Mouse (Mus musculus): ENCODE data around the gene Col18a1.
A peak's percentile ranks its signal among the peaks of the same experiment; 100 is the strongest.

Col18a1 gene

DNA sequence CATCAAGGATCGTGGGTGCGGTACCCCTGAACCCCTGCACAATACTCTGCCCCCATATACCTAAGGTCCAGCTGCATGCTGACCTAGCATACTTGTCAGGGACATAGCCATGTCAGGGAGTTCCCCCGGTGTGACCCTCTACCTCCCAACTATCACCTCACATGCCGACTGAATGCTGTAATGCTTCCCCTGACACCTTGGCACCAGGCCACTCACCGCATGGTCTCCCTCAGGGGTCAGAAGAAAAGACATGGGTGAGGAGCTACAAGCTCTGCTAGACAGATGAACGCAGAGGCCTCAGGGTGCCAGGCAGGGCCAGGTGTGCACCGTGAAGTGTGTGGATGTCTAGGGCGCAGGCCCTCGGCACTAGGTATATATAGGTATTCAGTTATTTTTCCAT, 56.3 kb downstream of the Col18a1 start:
- DNase-seq (ENCODE audit: low read depth), result no peak

DNA sequence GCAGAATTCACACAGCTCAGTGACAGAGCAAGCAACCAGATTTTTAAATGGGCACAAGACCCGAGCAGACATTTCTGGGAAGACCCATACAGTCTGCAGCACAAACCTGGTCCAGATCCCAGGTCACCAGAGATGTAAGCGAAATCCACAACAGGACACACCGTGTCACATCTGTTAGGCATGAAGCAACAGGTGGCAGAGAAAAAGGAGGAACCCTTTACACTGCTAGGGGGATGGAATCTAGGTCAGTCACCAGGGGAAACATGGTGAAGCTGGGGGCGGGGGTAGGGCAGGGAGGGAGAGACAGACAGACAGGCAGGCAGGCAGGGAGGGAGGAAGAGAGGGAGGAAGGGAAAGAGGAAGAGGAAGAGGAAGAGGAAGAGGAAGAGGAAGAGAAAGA, 58.2 kb downstream of the Col18a1 start:
- no peak for DNase-seq (ENCODE audit: low read depth)

DNA sequence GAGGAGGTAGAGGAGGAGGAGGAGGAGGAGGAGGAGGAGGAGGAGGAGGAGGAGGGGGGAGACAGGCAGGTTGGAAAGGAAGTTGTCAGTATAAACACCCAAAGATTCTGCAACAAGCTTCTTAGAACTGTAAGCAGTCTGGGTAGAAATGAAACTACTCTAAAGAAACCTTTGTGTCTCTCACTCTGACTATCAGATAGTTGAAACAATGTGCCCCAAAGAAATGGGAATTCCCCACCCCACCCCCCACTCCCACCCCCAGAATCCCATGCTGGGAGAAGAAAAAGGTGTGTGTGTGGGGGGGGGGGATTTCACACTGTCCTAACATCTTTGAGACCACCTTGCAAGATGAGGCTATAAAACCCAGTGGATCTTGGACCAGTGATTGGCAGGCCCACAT, 62.0 kb downstream of the Col18a1 start:
- no peak for DNase-seq (ENCODE audit: low read depth)

DNA sequence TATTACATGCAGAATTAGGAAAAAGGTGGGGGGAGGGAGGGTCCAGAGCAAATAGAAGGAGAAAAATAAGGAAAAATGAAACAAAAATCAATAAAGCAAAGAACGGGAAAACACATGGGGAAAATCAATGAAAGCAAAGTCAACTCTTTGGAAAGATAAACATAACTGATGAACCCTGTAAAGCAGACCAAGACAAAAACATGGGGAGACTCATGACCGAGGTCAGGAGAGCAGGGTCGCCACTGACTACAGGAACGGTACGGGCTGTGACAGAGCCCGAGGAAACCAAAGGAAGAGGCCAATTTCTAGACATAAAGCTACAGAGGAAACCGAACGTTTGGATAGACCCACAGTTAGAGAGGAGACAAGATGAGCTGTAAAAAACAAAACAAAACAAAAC, 62.7 kb downstream of the Col18a1 start:
- no peak for DNase-seq (ENCODE audit: low read depth)

DNA sequence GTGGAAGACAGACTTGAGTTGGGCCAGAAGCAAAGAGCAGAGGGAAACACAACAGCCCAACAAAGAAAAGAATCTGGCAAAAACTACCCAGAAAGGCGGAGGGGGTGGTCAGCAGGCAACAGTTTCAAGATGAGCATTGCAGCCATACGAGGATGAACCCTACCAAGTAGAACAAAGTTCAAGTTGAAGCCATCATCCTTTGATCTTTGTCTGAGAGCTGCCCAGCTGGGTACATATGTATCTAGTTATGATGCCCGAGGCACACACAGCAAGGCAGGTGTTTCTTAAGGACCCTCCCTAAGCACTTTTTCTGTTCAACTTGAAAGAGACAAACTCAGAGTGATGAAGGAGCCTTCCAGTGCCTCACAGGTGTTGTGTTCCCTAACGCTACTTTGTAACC, 66.6 kb downstream of the Col18a1 start:
- DNase-seq (ENCODE audit: low read depth), result no peak

DNA sequence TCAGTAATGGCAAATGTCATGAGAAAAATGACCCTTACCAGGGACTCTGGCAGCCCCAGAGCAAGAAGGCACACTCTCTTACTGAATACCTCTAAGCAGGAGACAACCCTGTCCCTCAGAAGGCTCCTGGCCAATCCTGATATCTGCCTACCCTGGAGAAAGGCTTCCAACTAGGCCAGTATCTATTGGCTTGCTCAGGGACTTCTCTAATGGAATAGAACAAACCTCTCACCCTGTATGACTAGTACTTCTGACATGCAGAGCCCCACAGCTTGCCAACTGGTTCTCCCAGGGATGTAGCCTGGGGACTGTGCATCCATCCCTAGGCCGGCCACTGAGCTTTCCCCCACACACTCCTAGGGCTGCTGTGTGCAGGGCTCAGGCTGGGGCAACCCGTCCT, 67.7 kb downstream of the Col18a1 start:
- DNase-seq (ENCODE audit: low read depth), result no peak

DNA sequence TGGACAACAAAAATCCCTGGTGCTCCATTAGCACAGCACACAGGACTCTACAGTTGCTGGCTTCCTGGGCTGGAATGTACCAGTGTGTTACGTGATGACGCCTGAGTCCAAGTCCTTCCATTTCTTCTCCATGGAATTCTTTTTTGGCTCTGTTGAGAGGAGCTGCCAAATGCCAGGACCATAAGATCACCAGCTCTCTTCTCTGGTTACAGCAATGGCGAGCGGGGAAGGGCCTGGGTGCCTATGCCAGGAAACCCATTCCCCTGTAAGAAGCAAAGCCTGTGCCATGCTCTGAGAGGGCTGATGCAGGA, 68.5 kb downstream of the Col18a1 start:
- no peak for DNase-seq (ENCODE audit: low read depth)

DNA sequence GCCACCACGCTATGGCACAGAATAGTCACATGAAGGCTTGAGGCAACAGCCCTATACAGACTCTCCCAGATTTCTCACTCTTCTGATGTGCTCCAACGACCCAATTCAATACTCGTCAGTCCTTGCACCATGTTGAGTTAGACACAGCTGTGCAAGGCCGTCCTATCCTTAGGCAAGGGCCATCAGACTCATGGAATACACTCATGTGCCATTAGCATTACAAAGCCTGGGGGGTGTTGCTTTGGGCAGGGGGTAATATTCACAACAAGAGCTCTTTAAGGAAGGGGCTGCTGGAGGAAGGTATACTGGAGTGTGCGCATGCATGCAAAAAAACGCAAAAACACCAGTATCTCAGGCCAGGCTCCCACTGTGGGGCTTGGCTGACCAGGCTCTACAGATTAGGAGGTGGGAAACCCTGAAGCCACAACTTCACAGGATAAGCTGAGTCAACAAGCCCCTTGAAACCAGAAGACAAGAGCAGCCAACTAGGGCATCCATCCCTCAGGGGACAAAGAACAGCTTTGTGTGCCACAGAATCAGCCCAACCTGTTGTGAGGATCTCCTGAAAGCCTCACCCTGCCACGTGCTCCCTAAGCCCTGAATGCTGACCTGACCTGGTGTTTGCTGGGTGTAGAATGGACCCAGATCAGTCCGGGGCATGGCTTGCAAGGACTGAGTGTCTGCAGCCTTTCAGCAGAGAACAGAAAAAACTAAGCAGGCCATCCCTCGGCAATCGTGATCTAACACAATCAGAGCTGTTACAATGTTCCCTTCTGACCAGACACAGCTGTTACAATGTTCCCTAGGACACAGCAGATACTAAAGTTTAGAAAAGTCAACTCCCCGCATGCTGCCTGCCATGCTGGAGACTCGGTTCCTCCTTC, 69.1 kb downstream of the Col18a1 start:
- no peak for DNase-seq (ENCODE audit: low read depth)

DNA sequence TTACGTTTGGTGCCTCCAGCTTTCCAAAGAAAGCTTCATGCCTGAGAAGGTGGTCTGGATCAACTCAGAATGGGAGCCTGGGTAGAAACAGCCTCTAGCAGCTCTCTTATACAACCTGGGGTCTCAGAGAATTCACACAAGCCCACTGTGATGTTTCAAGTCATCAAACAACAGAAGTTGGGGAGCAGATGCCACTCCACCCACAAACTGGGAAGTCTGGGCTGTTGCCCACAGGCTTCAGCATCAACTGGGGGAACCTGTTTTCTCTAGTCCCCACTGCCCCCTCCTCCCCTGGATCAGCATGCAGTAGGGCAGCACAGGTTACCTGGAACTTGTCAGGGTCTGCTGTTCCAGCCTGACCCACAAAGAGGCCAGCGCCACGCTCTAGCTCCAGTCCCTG, 70.7 kb downstream of the Col18a1 start:
- no peak for DNase-seq (ENCODE audit: low read depth)

DNA sequence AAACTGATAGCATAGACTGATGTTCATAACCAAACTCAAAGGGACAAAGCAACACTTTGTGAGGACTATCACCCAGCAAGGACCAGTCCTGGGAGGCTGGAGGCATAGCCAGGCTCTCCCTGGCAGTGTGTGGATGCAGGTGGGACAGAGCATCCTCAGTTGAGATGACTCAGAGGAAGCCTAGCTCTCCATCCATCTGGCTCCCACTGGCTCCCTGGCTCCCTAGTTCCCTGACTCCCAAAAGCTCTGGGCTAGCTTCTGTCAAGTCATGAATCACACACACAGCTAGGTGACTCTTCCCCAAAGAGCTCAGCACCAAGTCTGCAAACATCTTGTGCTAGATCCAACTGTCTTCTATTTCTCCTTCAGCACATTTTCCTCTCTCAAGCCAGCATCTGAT, 72.5 kb downstream of the Col18a1 start:
- DNase-seq (ENCODE audit: low read depth), result no peak

DNA sequence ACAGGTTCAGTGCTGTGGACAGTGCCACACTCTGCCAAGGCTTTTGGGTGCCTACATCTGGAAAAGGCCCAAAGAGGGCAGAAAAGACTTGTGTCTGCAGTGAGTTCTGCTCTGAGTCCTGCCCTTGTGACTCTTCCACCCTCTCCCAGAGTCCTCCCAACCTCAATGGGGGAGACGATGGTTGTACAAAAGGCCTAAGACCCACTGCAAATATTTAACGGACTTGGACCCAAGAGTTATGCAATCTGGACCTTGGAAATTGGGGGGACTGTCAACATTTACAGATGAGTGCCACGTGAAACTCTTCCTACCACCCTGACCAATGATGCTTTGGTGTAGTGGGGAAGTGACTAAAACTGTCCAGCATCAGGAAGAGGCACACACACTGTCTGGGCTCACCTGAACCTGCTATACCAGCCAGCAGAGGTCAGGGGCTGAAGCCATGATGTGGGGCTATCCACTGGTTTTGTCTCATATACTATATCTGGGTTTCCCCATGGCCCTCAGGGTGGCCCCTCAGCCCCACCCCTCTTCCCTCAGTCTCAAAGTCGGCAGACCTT, 74.7 kb downstream of the Col18a1 start:
- DNase-seq (ENCODE audit: low read depth), result no peak

DNA sequence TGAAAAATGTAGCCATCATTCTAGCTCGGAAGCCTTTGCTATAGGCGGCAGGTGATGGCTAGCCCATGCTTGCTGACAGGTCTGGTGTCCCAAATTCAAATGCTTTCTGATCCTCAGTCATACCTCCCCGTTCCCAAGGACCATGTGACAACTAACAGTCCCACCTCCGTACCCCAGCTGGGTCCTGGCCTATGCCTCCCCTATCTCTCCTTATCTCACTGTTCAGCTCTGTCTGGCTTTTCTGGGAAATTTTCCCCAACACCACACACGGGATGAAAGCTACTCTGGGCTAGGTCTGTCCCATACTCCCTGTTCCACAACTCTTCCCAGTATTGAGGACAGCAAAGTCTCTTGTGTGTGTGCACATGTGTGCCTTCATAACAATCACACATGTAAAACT, 76.3 kb downstream of the Col18a1 start:
- no peak for DNase-seq (ENCODE audit: low read depth)

DNA sequence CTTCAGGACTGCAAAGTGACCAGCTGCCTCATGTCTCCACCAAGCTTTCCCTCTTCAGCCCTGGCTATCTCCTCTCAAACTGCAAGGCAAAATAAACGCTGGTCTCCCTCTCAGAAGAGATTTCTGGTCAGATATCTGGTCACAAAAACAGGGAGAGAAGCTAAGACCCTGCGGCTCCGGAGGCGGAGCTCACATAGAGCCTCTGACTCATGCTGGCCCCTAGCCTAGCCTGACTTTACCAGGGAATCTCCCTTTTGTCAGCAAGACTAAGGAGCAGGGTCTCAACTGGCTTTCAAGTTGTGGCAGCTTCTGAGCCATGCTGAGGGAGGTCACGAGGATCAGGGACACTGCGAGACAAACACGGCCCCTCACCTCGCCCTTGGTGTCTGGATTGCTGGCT, 77.0 kb downstream of the Col18a1 start:
- no peak for DNase-seq (ENCODE audit: low read depth)

DNA sequence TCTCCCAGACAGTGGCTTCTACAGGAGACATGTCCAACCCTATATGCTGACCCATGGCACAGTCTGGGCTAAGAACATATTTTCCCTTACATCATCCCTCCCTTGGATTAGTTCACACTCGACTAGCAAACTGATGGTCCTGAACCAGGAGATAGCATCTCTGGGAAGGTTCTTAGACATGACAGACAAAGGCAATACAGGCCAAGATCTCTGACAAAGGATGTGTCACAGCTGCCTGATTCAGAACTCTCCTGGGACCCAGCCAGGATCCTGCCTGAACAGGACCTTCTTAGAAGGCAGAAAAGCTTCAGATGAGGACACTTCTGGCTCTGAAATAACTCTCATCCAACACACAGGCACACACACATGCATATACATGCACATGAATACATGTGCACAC, 81.8 kb downstream of the Col18a1 start:
- no peak for DNase-seq (ENCODE audit: low read depth)

DNA sequence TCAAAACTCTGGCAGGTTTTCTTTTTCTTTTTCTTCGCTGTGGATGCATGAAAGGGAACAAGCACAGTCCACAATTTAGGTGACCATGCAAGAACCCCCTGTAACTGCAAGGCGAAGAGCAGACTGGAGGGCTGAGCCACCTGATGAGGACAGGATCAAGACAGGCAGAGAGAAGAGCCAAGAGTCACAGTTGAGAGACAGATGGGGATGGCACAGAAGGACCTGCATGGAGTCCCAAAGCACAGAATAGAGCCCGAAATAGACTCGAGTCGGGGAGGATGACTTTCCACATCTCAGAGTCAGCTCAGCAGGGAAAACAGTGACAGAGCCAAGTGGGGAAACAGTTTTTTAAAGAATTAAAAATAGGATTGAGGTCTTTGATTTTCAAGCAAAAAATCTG, 83.4 kb downstream of the Col18a1 start:
- DNase-seq (ENCODE audit: low read depth), result no peak

DNA sequence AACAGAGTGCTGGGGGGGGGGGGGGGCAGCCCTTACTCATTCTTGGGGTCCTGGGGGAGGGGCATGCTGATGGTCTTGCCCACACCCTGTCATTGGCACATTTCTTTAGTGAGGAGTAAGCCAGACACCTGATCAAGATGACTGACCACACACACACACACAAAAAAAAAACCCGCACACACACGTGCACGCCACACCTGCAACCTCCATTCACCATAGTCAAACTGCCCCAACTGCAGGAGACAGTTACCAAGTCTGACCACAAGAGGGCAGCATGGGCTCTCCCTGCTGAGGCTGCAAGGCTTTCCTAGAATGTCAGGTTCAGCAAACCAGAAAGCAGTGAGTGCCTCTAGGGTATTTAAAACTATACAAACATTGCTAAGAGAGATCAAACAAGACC, 83.9 kb downstream of the Col18a1 start:
- peak; percentile 64 for DNase-seq (ENCODE audit: low read depth)

DNA sequence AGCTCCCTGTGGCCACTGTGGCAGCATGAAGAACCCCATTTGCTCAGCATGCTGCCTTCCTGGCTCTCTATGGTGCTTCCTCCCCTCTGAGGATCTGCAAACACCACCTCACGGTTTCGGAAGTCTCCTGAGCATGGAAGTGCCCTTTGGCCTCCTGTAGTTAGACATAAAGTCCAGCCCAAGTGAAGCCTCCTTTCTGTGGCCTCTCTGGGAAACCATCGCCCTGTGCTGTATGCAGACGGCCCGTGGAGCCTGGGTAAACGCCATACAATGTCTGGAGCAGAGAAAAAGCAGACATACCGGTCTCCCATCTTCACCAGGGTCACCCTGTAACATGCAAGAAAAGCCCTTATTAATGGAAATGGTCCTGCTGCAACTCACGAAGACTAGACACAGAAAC, 87.4 kb downstream of the Col18a1 start:
- no peak for DNase-seq (ENCODE audit: low read depth)

DNA sequence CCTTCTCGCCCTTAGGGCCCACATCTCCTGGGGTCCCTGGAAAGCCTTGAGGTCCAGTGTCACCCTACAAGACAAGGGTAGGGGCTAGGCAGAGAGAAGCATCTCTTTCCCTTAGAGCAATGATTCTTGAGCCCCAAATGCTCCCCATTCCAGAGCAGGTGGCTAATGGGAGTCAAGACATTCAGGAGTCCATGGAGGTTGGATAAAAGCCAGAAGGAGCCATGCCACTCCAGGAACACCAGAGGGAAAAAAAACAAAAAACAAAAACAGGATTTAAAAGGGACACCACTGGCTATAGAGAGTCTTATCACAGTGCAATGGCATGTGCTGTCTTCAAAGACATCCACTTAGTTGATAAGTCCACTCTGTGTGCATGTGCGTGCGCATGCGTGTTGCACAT, 87.9 kb downstream of the Col18a1 start:
- DNase-seq (ENCODE audit: low read depth), result no peak

DNA sequence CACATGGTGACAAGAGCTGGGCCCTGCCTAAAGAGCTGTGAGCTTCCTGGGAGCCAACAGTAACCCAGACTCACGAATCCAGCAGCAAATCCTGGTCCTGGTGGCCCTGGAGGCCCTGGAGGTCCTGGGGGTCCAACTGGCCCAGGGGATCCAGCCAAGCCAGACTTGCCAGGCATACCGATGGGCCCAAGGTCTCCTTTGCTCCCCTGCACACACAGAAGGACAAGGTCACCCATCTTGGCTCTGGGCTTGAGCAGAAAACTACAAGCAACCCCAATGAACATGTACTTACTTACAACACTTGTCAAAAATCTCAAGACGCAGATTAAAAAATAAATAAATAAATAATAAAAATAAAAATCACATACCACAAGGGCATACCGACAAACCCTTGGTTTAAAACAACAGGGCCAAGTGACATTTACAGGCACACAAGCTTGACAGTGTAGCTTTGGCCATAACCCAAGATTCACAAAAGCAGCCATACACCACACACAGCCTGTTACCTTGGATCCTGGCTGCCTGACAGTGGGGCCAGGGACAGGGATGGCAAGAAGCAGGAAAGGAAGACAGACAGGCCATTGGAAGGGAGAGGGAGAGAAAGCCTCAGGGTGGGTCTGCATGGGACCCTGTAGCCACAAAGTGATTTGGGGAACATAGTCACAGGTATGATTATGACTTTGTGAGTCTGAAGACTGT, 91.9 kb downstream of the Col18a1 start:
- no peak for DNase-seq (ENCODE audit: low read depth)

DNA sequence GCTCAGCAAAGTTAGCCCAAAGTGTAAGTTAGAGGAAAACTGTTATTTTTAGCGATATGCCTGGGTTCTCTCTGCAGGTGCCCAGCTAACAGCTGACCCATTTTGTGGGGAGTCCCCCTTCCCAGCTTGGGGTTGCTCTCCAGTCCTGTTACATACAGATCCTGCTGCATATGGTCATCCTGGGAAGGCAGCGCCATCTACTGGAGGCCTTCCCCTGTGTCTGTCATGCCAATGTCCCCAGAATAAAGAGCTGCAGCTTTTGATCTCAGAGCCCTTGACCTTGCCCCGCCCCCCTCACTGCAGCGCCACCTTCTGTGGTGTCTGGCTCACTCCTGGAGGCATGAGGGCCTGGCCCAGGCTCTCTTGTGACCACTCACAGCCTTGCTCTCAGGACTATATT, 96.3 kb downstream of the Col18a1 start:
- peak; percentile 68 for DNase-seq (ENCODE audit: low read depth)

DNA sequence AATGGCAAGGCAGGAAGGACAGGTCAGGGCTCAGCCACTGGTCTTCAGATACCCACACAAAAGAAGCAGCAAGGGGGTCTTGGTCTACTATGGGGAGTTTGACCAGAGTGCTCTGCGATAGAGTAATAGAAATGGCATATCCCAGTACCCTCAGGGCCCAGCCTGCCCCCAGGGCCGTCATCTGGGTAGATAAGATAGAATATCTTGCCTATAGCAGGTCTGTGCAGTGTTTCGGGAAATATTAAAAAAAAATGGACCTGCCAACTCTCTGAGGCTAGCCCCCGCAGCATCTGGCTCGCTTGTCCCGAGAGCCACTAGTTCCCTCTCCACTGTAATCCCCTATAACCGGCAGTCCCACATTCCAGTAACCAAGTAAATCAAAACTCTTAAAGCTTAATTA, 97.9 kb downstream of the Col18a1 start:
- DNase-seq (ENCODE audit: low read depth), result peak; percentile 38

DNA sequence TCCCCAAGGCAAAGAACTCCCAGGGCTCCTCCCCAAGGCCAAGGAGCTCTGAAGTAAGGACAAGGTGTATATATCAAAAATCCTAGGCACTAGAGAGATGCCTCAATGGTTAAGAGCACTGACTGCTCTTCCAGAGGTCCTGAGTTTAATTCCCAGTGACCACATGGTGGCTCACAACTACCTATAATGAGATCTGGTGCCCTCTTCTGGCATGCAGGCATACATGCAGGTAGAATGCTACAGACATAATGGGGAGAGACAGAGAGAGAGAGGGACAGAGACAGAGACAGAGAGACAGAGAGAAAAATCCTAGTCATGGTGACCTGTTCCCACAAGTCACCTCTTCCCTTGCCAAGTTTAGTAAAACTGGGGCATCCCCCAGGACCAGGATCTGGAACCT, 101.7 kb downstream of the Col18a1 start:
- no peak for DNase-seq (ENCODE audit: low read depth)

DNA sequence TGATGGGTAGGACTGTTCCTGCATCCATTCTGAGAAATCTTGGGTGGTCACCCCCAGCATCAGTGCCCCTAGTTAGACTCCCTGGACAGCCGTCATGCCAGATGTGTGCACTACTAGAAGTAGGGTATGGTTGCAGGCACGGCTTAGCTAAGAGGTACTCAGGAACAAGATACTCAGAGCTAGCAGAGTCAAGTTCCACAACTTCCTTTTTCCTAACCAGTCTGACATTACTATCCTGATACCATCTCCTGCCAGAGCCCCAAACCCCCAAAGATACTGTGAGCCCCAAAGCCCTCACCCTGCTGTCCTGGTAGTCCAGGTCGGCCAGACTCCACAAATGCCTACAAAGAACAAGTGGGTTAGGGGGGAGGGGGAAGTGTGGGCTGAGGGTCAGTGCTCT, 102.1 kb downstream of the Col18a1 start:
- DNase-seq (ENCODE audit: low read depth), result no peak

Measured in c-Kit-positive CD71-positive TER-119-negative erythroid progenitor cells, embryonic 14.5 days (primary cell).